Mouse (Mus musculus) layer of hippocampus, postnatal 36 days (tissue): ENCODE data around the gene Nab1. TPM values are rescaled to one million over a fixed set of nuclear protein-coding genes. Genes with fewer than 3 reads are reported as not detected.
"Not testable (repeated sequence)": the region's sequence is repeated elsewhere in the genome, so short reads cannot be mapped to it uniquely, and the experiment has no call there.

Experiments
- DNase-seq, 2 experiments: peaks; one replicate each; pipeline ENCODE4 v3.0.0; 2022
- total RNA-seq, 2 experiments: library from RNA; stranded (reverse); gene quantifications; 2 replicates each; pipeline ENCODE4 v1.2.3; 2021

The Nab1 gene
- 10 to 100 TPM; 27.1 to 29.1 TPM for total RNA-seq

DNA sequence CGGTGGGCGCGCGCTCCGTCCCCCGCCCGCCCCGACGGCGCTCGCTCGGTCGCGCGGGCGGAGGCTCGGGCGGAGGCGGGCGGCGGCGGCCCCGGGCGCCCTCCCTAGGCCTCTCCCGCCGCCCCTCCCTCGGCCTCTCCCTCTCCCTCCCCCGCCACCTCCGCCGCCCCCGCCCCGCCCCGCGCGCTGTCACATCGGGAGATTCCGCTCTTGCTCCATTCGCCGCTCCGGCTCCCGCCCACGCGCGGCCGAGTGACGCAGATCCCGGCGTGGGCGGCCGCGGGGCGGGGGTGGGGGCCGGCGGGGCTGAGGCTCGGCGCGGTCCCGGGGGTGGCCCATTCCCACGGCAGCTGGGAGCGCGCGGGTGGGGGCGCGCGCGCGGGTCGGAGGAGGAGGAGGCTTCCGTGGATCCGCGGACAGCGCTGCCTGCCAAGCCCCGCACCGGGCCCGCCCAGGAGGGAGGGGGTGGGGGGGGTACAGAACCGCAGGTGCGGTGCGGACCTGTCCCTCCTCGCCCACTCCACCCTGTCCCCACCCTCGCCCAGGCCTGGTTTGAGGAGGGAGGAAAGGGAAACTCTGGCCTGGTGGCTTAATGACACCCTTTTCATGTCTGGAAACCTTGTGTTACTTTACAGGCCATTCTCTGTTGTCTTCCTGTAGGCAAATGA lies at the start of gene Nab1:
TSS of gene Nab1 (minus strand) at position 366 of the 668 bp plus-strand sequence.
- DNase-seq: peak; percentile 61 to 66

DNA sequence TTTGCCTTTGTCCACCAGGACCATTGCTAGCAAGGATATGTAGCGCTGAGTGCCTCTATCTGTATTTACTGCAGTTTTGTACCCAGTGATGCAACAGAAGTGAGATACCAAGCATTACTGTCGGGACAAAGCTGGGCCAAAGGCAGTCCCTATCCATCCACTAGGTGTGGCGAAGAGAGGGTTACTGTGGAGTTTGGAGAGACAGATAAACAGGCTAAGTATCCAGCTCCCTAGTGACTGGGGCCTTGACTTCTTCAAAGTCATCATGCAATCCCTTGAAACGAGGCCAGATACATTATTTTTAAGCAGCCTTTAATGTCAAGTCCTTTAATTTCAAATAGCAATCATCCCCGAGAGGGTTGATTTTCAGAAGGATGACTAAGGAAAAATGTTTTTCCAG lies 47.0 kb upstream of the Nab1 start:
- no peak for DNase-seq

DNA sequence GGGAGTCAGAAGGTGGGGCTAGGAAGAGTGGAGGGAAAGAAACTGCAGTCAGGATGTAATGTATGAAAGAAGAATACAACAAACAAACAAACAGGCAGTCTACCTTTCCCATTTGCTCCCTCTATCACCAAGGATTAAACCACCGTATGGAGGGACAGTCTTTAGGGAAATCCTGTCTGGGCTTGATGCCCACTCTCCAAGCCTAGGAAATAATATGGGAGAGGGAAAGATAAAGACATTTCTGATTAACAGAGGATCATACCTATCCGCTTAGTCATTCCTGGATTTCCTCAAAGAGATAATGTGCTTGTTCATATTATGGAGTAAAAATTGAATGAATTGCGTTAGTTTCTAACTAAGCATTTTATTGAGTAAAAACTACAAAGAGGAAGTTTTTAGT lies 46.3 kb upstream of the Nab1 start:
- no peak for DNase-seq

GRCm38 (mm10) chr1:52540124-52540523 lies 39.6 kb upstream of the Nab1 start:
- DNase-seq: not testable (repeated sequence)

DNA sequence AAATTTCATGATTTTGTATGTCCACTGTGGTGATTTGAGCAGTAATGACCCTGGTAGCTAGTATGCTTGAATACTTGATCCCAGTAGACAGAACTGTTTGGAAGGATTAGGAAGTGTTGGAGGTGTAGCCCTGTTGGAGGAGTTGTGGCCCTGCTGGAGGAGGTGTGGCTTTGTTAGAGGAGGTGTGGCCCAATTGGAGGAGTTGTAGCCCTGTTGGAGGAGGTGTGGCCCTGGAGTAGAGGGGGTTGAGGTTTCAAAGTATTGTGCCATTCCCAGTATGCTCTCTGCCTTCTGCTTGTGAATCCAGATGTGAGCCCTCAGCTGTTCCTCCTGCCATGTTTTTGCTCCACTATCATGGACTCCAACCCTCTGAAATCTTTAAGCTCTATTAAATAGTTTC lies 29.5 kb upstream of the Nab1 start:
- no peak for DNase-seq

DNA sequence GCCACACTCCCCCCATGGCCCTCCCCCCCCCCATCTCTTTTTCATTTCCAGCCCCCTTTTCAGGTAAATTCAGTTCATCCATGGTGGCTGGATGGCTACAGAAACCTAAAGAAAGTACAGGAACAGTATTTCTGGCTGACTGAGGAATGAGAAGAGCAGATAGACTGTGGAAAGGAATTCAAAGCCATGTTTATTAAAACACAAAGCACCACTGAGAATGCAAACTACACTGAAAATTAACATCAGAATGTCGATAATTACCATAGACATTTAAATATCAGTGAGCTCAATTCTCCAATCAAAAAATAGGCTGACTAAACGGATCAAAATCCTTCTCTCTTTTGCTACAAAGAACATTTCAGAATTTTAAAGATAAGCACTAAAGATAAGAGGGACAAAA lies 27.2 kb upstream of the Nab1 start:
- DNase-seq: no peak

- DNase-seq: no peak
These were observed 26.8 kb upstream of the Nab1 start for GRCm38 (mm10) chr1:52527252-52527651.

- DNase-seq: no peak
These were observed 24.2 kb upstream of the Nab1 start for GRCm38 (mm10) chr1:52524663-52525062.

DNA sequence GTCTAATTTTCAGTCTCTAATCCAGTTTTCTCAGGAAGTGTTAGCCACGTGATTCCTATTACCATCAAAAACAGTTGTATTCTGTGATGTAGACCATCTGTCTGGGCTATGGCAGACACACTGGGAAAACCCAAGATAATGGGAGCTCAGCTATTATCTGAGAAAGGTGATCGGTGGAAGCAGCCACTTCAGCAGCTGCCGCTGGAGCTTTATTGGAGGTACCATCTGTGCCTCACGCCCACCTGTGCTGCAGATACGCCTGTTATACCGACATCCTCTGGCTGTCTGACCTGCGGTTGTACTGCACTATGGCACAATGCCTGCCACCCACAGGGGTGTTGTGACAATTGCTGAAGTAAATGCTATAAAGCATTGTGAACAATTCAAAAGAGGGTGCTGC lies 23.7 kb upstream of the Nab1 start:
- peak; percentile 59 to 64 for DNase-seq

GRCm38 (mm10) chr1:52521436-52521993 lies 21.0 kb upstream of the Nab1 start:
- DNase-seq: peak; percentile 36 to 63

DNA sequence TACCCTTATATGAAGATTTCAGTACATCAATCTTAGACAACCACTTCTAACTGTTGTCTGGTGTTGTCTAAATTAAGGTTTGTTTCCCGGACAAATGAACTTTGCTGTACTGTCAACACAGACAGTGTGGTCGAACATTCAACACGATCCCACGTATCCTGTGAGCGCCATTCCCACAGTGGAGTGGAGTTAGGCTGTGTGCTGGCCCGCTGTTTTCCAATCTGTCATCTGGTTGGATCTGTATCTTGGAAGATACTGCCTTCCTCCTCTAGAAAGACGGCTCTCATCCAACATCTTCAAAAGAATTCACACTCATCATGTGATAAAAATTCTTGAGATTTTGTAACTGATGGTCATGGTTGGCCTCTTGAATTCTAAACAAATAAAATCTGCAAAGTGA lies 19.7 kb upstream of the Nab1 start:
- DNase-seq: no peak

DNA sequence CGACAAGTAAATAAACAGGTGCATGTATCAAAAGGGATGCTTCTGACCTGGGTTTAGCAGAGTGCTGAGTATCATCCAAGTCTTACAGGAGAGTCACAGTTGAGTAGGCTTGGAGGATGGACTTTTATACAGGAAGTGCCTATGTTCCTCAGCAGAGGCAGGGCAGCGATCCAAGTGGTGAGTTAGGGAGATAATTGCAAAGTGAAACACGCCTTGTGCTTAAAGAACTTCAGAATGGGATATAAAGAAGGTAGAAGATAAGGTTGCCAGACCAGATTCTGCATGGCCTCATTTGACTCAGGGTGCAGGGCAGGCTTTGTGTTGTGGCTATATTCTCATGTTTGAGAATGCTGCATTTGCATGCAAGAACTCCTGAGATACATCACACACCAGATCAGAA lies 14.8 kb upstream of the Nab1 start:
- no peak for DNase-seq

- DNase-seq: no peak
These were observed 11.4 kb upstream of the Nab1 start for GRCm38 (mm10) chr1:52511788-52512425.

DNA sequence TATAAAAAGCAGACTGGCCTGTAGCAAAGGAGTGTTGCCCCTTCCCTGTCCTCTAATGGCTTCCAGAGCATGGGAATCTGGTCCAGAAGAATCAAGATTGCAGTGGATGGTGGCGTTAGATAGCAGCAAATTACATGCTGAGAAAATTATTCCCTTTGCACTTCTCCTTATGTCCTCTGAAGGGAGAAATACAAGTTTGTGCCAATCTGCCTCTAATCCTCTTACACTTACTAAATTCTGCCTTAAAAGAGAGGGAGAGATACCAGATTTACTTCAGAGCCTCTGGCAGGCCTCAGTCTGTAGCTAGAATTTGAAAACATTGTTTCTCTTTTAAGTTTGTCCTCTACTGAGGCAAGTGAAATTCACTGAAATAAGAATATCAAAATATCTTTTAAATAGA lies 5.7 kb upstream of the Nab1 start:
- no peak for DNase-seq

GRCm38 (mm10) chr1:52502296-52502695 lies 1.8 kb upstream of the Nab1 start:
- DNase-seq: no peak

DNA sequence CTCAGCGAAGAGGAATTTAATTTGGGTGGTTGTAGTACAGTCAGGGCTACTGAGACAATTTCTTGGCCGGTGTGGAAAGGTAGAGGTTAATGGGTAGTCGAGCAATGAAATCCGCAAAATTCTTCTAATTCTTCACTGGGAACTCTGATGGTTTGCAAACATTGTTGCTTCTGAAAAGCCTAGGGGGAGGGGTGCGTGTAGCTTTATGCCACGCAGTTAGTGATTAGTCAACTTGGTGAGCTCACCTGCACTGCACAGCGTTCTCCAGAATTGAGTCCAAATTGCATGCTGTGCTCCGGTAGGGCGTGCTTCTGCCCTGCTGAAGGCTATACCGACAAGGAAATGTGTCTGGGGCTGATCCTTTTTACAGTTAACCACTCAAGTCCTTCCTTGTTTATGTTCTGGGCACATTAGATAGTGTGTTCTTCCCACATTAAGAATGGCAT lies 1.2 kb upstream of the Nab1 start:
- no peak for DNase-seq

- no peak for DNase-seq
These were observed 611 bp upstream of the Nab1 start for GRCm38 (mm10) chr1:52501090-52501489.

DNA sequence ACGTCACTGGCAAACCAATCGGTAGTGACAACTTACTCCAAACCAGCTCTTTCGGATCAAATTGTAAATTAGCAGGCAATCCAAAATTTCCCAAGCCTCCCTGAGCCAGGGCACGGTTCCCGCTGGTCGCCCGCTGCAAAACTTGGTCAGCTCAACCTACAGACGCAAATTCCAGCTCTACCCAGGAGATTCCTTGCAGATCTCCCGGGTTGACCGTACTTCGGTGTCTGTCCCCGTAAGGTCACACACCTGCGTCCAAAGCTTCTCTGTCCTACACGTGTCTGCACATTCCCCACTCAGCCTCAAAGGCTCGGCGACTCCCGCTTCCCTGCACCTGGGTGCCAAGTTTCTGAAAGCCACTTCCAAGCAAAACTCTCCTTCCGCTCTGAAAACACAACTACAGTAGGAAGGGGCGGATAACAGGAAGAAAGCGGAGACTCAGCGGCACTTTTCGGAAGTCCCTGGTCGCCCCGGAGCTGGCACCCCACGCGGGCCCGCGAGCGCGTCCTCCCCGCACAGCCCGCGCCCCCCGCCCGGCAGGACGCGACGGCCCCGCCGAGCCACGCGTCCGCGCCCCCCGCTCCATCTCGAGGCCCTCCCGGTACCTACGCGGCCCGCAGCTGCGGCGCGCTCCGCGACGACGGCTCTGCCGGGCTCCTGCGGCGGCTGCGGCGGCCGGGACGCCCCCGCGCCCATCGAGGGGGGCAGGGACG lies 722 bp downstream of the Nab1 start:
- DNase-seq: peak; percentile 36 to 56

DNA sequence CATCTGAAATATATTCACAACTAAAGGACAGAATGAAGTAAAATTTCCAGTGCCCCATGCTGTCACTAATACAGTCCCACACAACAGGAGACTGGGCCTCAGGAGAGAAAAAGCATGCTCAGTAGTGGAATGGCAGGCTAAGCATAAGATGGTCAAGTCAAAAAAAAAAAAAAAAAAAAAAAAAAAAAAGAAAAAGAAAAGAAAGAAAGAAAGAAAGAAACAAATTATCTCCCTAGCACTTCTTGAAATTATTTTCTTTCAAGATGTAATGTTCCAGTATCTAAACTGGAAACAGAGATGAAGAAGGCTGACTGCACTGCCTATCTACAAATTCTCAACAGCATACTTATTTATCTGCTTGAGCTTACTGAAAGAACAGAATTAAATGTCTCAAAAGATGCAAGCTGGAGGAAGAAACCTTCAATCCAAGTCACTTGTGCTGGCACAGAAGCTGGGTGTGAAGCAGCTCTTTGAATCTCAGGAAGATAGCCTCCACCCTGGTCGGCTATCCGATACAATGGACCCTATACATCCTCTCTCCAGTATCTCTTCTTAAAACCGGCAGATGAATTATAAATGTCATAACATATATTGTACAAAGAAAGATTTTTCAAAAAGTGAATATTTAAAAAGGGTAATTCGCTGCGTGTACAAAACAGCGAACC lies 1.6 kb downstream of the Nab1 start:
- DNase-seq: no peak

GRCm38 (mm10) chr1:52489538-52490181 lies 10.8 kb downstream of the Nab1 start:
- no peak for DNase-seq

DNA sequence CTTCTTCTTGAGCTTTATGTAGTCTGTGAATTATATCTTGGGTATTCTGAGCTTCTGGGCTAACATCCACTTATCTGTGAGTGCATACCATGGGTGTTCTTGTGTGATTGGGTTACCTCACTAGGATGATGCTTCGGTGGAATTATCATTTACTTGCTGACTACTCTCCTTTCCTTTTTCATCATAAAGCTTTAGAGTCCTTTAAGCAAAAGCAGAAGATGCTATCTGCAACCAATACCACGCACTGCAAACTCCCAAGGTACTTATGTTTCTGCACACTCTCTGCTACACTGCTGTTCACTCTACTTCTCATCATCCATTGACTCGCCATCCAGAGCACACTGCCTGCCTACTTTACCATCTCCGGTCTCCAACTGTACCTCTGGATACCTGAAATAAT lies 15.5 kb downstream of the Nab1 start:
- no peak for DNase-seq

GRCm38 (mm10) chr1:52474291-52474690 lies 26.2 kb downstream of the Nab1 start:
- no peak for DNase-seq
